In genomic region chr17:28277721-28278120, GRCm38 (mm10) we compare ENCODE assay signal across 22 mouse cellular contexts. TPM values are rescaled to one million over a fixed set of nuclear protein-coding genes. Genes with fewer than 3 reads are reported as not detected.
A peak's percentile ranks its signal among the peaks of the same experiment; 100 is the strongest.
DNase-seq lines count a peak whose midpoint lies in the region; ATAC-seq lines count a peak whose summit lies in the region.
"Had no signal": no experiment of that assay in that cellular context is flagged by ENCODE, and none has a peak within 500 bp of the region (broad histone marks: within the 10 kb centered on the region; RNA-seq: fewer than 3 reads in every experiment).

No protein-coding gene starts in this region.

- H3K9ac ChIP-seq in liver, embryonic 12.5 days: no peak overlapping the region; the same call in 1 of the 2 replicates
- no peak overlapping the region for H3K9ac ChIP-seq in liver, embryonic 13.5 days
- H3K9ac ChIP-seq: hindbrain, embryonic 12.5 days; kidney, embryonic 15.5 days; liver, embryonic 14.5 days; midbrain, embryonic 12.5 days; neural tube, embryonic 12.5 days had no signal

- WGBS in liver, embryonic 12.5 days (ENCODE audit: insufficient replicate concordance): 81% methylated on average over 10 of the region's 10 CpGs
- 80% methylated on average over 10 of the region's 10 CpGs for WGBS in liver, embryonic 13.5 days (ENCODE audit: insufficient replicate concordance)

- no peak overlapping the region for H3K4me2 ChIP-seq in liver, embryonic 12.5 days
- no peak overlapping the region for H3K4me2 ChIP-seq in liver, embryonic 13.5 days
- H3K4me2 ChIP-seq: heart, embryonic 11.5 days; hindbrain, embryonic 12.5 days; kidney, embryonic 15.5 days; midbrain, embryonic 12.5 days; neural tube, embryonic 12.5 days had no signal

- peak; percentile 52 to 58 for DNase-seq in cerebellum, postnatal 25 days
- DNase-seq in cerebellum, adult 8-10 months: no peak
- no peak for DNase-seq in liver
- DNase-seq in brain, adult 2 months (ENCODE audit: low read depth, low spot score): peak; percentile 45
- DNase-seq in liver, embryonic 13.5 days: no peak
- DNase-seq: adrenal gland, postnatal 25 days; cerebellum, adult 9-10 months; embryo, embryonic 11 days; heart, postnatal 10 days; kidney, postnatal 4 days; right cerebral cortex, adult 18-20 months; thymus, postnatal 14 days had no signal

- no peak overlapping the region for H3K4me3 ChIP-seq in liver, embryonic 12.5 days
- no peak overlapping the region for H3K4me3 ChIP-seq in liver, embryonic 13.5 days (replicated peaks)
- H3K4me3 ChIP-seq: hindbrain, embryonic 12.5 days; kidney, embryonic 15.5 days; midbrain, embryonic 12.5 days; neural tube, embryonic 12.5 days had no signal

- peak overlapping the region; percentile 46; the same call in 1 of the 2 replicates for H3K27ac ChIP-seq in liver, embryonic 12.5 days
- 0 out of 2 replicates have a peak overlapping the region, but pooled peaks have one; percentile 5 for H3K27ac ChIP-seq in liver, embryonic 13.5 days
- H3K27ac ChIP-seq: liver, embryonic 14.5 days; midbrain, embryonic 12.5 days; neural tube, embryonic 12.5 days had no signal

- 0 out of 2 replicates have a peak, but pooled peaks cover 9% of the 10 kb centered on the region for H3K36me3 ChIP-seq in liver, embryonic 12.5 days
- H3K36me3 ChIP-seq in liver, embryonic 13.5 days: no peaks in the 10 kb centered on the region
- H3K36me3 ChIP-seq: hindbrain, embryonic 12.5 days; kidney, embryonic 15.5 days; midbrain, embryonic 12.5 days; neural tube, embryonic 12.5 days had no signal

- H3K4me1 ChIP-seq in liver, embryonic 12.5 days: peaks cover 58% of the 10 kb centered on the region
- peaks cover 70% of the 10 kb centered on the region for H3K4me1 ChIP-seq in liver, embryonic 13.5 days (replicated peaks)

- no peak for ATAC-seq in liver, embryonic 12.5 days
- ATAC-seq in liver, embryonic 13.5 days (ENCODE audit: low read depth): no peak
- no peak for ATAC-seq in erythroid progenitor cell, adult 5-6 weeks (replicated peaks; ENCODE audit: low FRiP score, poor library complexity, severe bottlenecking)
- ATAC-seq: intestine, postnatal 0 days had no signal

- no peaks in the 10 kb centered on the region for H3K9me3 ChIP-seq in liver, embryonic 12.5 days (replicated peaks)
- no peaks in the 10 kb centered on the region for H3K9me3 ChIP-seq in liver, embryonic 13.5 days (replicated peaks)
- H3K9me3 ChIP-seq: hindbrain, embryonic 12.5 days; kidney, embryonic 15.5 days; midbrain, embryonic 12.5 days; neural tube, embryonic 12.5 days had no signal

- no peaks in the 10 kb centered on the region for H3K27me3 ChIP-seq in liver, embryonic 12.5 days (replicated peaks)
- H3K27me3 ChIP-seq in liver, embryonic 13.5 days: no peaks in the 10 kb centered on the region
- H3K27me3 ChIP-seq: CH12.LX; hindbrain, embryonic 12.5 days; kidney, embryonic 15.5 days; midbrain, embryonic 12.5 days; neural tube, embryonic 12.5 days had no signal

RNA-seq across cellular contexts. Expression of gene Fance, which starts 35.6 kb away (rescaled TPM):
- polyA plus RNA-seq in liver, embryonic 12.5 days (2016; fragmentation: Nextera tagmentation; extraction: Ambion mirVana): 18.8 and 22.1 TPM in 2 replicates
- 11.3 and 13.5 TPM in 2 replicates for polyA plus RNA-seq in liver, embryonic 13.5 days (2015; fragmentation: Nextera tagmentation; extraction: Ambion mirVana)
- 9.7 and 10.5 TPM in 2 replicates for total RNA-seq in erythroid progenitor cell, adult 5-6 weeks (2015; ENCODE audit: low replicate concordance)
- 0.76 and 9.8 TPM in 2 replicates for total RNA-seq in erythroid progenitor cell, adult 5-6 weeks (2017; ENCODE audit: low replicate concordance)

RNA-seq across cellular contexts. Expression of gene Ppard, which starts 45.2 kb away (rescaled TPM):
- polyA plus RNA-seq in liver, embryonic 12.5 days (2016; fragmentation: Nextera tagmentation; extraction: Ambion mirVana): 2.0 and 2.1 TPM in 2 replicates
- polyA plus RNA-seq in liver, embryonic 13.5 days (2015; fragmentation: Nextera tagmentation; extraction: Ambion mirVana): 1.3 and 1.4 TPM in 2 replicates
- total RNA-seq in erythroid progenitor cell, adult 5-6 weeks (2015; ENCODE audit: low replicate concordance): 2.9 and 4.0 TPM in 2 replicates
- total RNA-seq in erythroid progenitor cell, adult 5-6 weeks (2017; ENCODE audit: low replicate concordance): 1.7 TPM in 1 of 2 replicates, not detected in the other

RNA-seq across cellular contexts. Expression of gene Rpl10a, which starts 50.5 kb away (rescaled TPM):
- 472 and 487 TPM in 2 replicates for polyA plus RNA-seq in liver, embryonic 12.5 days (2016; fragmentation: Nextera tagmentation; extraction: Ambion mirVana)
- polyA plus RNA-seq in liver, embryonic 13.5 days (2015; fragmentation: Nextera tagmentation; extraction: Ambion mirVana): 372 and 464 TPM in 2 replicates
- total RNA-seq in erythroid progenitor cell, adult 5-6 weeks (2015; ENCODE audit: low replicate concordance): 515 and 750 TPM in 2 replicates
- 184 and 203 TPM in 2 replicates for total RNA-seq in erythroid progenitor cell, adult 5-6 weeks (2017; ENCODE audit: low replicate concordance)

Comparison
In these comparisons a context has a peak if more than half of its experiments do, and no peak if none do; other contexts are left out.
1. DNase-seq: peak in cerebellum, postnatal 25 days (2 of 2) and brain, adult 2 months (single experiment); none in cerebellum, adult 8-10 months (single experiment), liver (single experiment) and liver, embryonic 13.5 days (single experiment).